Mouse (Mus musculus): ENCODE measurements around the gene L1td1. TPM values are rescaled to one million over a fixed set of nuclear protein-coding genes. Genes with fewer than 3 reads are reported as not detected.
A peak's percentile ranks its signal among the peaks of the same experiment; 100 is the strongest.

Gene L1td1
- total and polyA plus RNA-seq, 3 experiments = not detected

DNA sequence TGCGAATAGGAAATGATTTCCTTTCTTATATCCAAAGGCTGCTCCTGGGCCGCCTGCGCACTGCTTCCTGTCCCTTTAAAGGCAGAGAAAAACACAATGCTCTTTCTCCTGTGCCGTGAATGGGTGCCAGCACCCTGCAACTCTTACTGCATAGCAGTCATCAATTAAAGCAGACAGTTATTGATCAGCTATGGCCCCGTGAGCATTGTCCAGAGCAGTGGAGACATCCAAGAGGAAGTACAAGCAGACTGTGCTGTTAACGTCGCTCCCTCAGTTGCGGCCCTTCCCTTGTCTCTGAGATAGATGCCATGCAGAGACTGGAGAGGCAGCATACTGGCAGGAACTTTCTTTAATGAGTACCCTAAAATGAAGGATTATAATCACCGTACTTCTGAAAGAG is 38.0 kb upstream of the L1td1 start:
- H3K36me3 ChIP-seq (ENCODE audit: control insufficient read depth in 1 of 2, insufficient read depth in 2 of 2, low read length in 2 of 2) = no peaks in the 10 kb centered on the region
- no peak overlapping the region for H3K4me3 ChIP-seq (ENCODE audit: control insufficient read depth in 1 of 2, insufficient read depth in 1 of 2, low read depth in 2 of 2, low read length in 2 of 2)
- H3K9ac ChIP-seq (ENCODE audit: control insufficient read depth, low read depth, low read length, poor library complexity, severe bottlenecking) = no peak overlapping the region
- no peaks in the 10 kb centered on the region for H3K79me2 ChIP-seq (ENCODE audit: control insufficient read depth, insufficient read depth, low read length, poor library complexity)
- no peaks in the 10 kb centered on the region for H3K9me3 ChIP-seq (replicated peaks; ENCODE audit: insufficient read depth, low read length)
- no peaks in the 10 kb centered on the region for H3K27me3 ChIP-seq (ENCODE audit: control insufficient read depth in 1 of 2, insufficient read depth in 2 of 2, low read length in 2 of 2)
- DNase-seq (ENCODE audit: low read depth, low spot score) = no peak
- no peak overlapping the region for H3K27ac ChIP-seq (ENCODE audit: control insufficient read depth, low read depth, low read length)
- TF ChIP-seq ELF1 (IDR thresholded peaks at IDR 0.05; ENCODE audit: low read depth, low read length) (no peak), CTCF (IDR thresholded peaks at IDR 0.05 in 2 of 3, conservative IDR thresholded peaks at IDR 0.05 in 1 of 3; ENCODE audit: control insufficient read depth in 1 of 3, insufficient read depth in 1 of 3, low read depth in 2 of 3, low read length in 3 of 3, poor library complexity in 1 of 3, severe bottlenecking in 1 of 3) (no peak), ETS1 (IDR thresholded peaks at IDR 0.05; ENCODE audit: low read depth, low read length) (no peak), MXI1 (IDR thresholded peaks at IDR 0.05; ENCODE audit: low read depth, low read length) (no peak), TCF12 (IDR thresholded peaks at IDR 0.05; ENCODE audit: low read depth, low read length) (no peak), ZC3H11A (IDR thresholded peaks at IDR 0.05; ENCODE audit: low read depth, low read length) (no peak), NRF1 (IDR thresholded peaks at IDR 0.05; ENCODE audit: insufficient read depth, low read depth, low read length, poor library complexity, severe bottlenecking) (no peak), USF1 (IDR thresholded peaks at IDR 0.05; ENCODE audit: low read depth, low read length) (no peak), GABPA (IDR thresholded peaks at IDR 0.05; ENCODE audit: low read depth, low read length) (no peak), BHLHE40 (IDR thresholded peaks at IDR 0.05; ENCODE audit: borderline replicate concordance, low read depth, low read length) (no peak), SIN3A (IDR thresholded peaks at IDR 0.05; ENCODE audit: low read length) (no peak), RAD21 (IDR thresholded peaks at IDR 0.05; ENCODE audit: low read depth, low read length) (no peak), POLR2A (IDR thresholded peaks at IDR 0.05; ENCODE audit: control insufficient read depth in 1 of 2, insufficient read depth in 1 of 2, low read depth in 1 of 2, low read length in 2 of 2, poor library complexity in 1 of 2) (no peak), TBP (IDR thresholded peaks at IDR 0.05; ENCODE audit: low read depth, low read length) (no peak), E2F4 (IDR thresholded peaks at IDR 0.05; ENCODE audit: borderline replicate concordance, low read depth, low read length) (no peak), HCFC1 (IDR thresholded peaks at IDR 0.05; ENCODE audit: low read depth, low read length) (no peak), ZKSCAN1 (IDR thresholded peaks at IDR 0.05; ENCODE audit: low read depth, low read length) (no peak)
- no peaks in the 10 kb centered on the region for H3K4me1 ChIP-seq (ENCODE audit: control insufficient read depth in 1 of 2, insufficient read depth in 2 of 2, low read length in 2 of 2)

DNA sequence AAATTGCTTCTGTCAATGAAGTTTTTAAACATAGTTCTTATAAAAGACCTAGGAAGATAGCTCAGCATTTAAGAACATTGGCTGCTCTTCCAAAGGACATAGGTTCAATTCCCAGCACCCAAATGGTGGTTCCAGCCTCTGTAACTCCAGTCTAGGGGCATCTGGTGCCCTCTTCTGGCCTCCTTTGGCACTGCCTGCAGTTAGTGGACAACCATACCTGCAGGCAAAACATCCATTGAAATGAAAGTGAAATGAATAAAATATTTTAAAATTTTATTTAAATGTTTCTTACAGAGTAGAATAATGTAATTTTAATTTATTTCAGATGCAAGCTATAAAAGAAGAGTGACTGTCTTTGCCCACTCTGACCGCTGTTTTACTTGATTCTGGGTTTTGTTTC is 36.5 kb upstream of the L1td1 start:
- H3K27ac ChIP-seq (ENCODE audit: control insufficient read depth, low read depth, low read length) = no peak overlapping the region
- H3K4me3 ChIP-seq (ENCODE audit: control insufficient read depth in 1 of 2, insufficient read depth in 1 of 2, low read depth in 2 of 2, low read length in 2 of 2) = no peak overlapping the region
- no peak for DNase-seq (ENCODE audit: low read depth, low spot score)
- H3K9ac ChIP-seq (ENCODE audit: control insufficient read depth, low read depth, low read length, poor library complexity, severe bottlenecking) = no peak overlapping the region
- H3K79me2 ChIP-seq (ENCODE audit: control insufficient read depth, insufficient read depth, low read length, poor library complexity) = no peaks in the 10 kb centered on the region
- H3K9me3 ChIP-seq (replicated peaks; ENCODE audit: insufficient read depth, low read length) = no peaks in the 10 kb centered on the region
- H3K27me3 ChIP-seq (ENCODE audit: control insufficient read depth in 1 of 2, insufficient read depth in 2 of 2, low read length in 2 of 2) = no peaks in the 10 kb centered on the region
- no peaks in the 10 kb centered on the region for H3K4me1 ChIP-seq (ENCODE audit: control insufficient read depth in 1 of 2, insufficient read depth in 2 of 2, low read length in 2 of 2)
- H3K36me3 ChIP-seq (ENCODE audit: control insufficient read depth in 1 of 2, insufficient read depth in 2 of 2, low read length in 2 of 2) = no peaks in the 10 kb centered on the region
- no peak for TF ChIP-seq SIN3A (IDR thresholded peaks at IDR 0.05; ENCODE audit: low read length)
- TF ChIP-seq ZNF384 (IDR thresholded peaks at IDR 0.05; ENCODE audit: low read depth, low read length) = no peak
- TF ChIP-seq POLR2AphosphoS2 (IDR thresholded peaks at IDR 0.05; ENCODE audit: low read length) = no peak
- no peak for TF ChIP-seq MXI1 (IDR thresholded peaks at IDR 0.05; ENCODE audit: low read depth, low read length)
- no peak for TF ChIP-seq CHD1 (IDR thresholded peaks at IDR 0.05; ENCODE audit: low read depth, low read length)
- no peak for TF ChIP-seq ELF1 (IDR thresholded peaks at IDR 0.05; ENCODE audit: low read depth, low read length)
- TF ChIP-seq TCF12 (IDR thresholded peaks at IDR 0.05; ENCODE audit: low read depth, low read length) = no peak
- peak in 2 of 3 experiments; percentile 22 to 26; a peak in 4 of 6 replicates for TF ChIP-seq CTCF (IDR thresholded peaks at IDR 0.05 in 2 of 3, conservative IDR thresholded peaks at IDR 0.05 in 1 of 3; ENCODE audit: control insufficient read depth in 1 of 3, insufficient read depth in 1 of 3, low read depth in 2 of 3, low read length in 3 of 3, poor library complexity in 1 of 3, severe bottlenecking in 1 of 3)
- no peak for TF ChIP-seq ZKSCAN1 (IDR thresholded peaks at IDR 0.05; ENCODE audit: low read depth, low read length)
- no peak for TF ChIP-seq MYC (IDR thresholded peaks at IDR 0.05; ENCODE audit: low read depth, low read length)
- TF ChIP-seq MAZ (IDR thresholded peaks at IDR 0.05; ENCODE audit: low read depth, low read length) = no peak
- peak; percentile 27; the same call in 1 of the 2 replicates for TF ChIP-seq SMC3 (IDR thresholded peaks at IDR 0.05; ENCODE audit: low read depth, low read length)
- no peak for TF ChIP-seq NRF1 (IDR thresholded peaks at IDR 0.05; ENCODE audit: insufficient read depth, low read depth, low read length, poor library complexity, severe bottlenecking)
- no peak for TF ChIP-seq MAX (IDR thresholded peaks at IDR 0.05; ENCODE audit: low read length)
- no peak for TF ChIP-seq NELFE (IDR thresholded peaks at IDR 0.05; ENCODE audit: low read depth, low read length)
- no peak for TF ChIP-seq JUND (IDR thresholded peaks at IDR 0.05; ENCODE audit: low read depth, low read length)
